Mouse (Mus musculus): Measurements from ENCODE around the gene Grin2a.

The Grin2a gene

GRCm38 (mm10) chr16:9751045-9751569 lies 244.3 kb downstream of the Grin2a start:
- no peak for DNase-seq

- DNase-seq: no peak
Measured at GRCm38 (mm10) chr16:9749661-9750060, 245.7 kb downstream of the Grin2a start.

- no peak for DNase-seq
Measured at GRCm38 (mm10) chr16:9742443-9742842, 252.9 kb downstream of the Grin2a start.

- DNase-seq: no peak
Measured at GRCm38 (mm10) chr16:9738679-9739078, 256.7 kb downstream of the Grin2a start.

GRCm38 (mm10) chr16:9737131-9737530 lies 258.2 kb downstream of the Grin2a start:
- DNase-seq: no peak

- no peak for DNase-seq
Measured at GRCm38 (mm10) chr16:9735365-9736080, 259.8 kb downstream of the Grin2a start.

- no peak for DNase-seq
Measured at GRCm38 (mm10) chr16:9727603-9728002, 267.8 kb downstream of the Grin2a start.

GRCm38 (mm10) chr16:9725578-9726113 lies 269.7 kb downstream of the Grin2a start:
- no peak for DNase-seq

GRCm38 (mm10) chr16:9711398-9711797 lies 284.0 kb downstream of the Grin2a start:
- no peak for DNase-seq

GRCm38 (mm10) chr16:9709921-9710320 lies 285.4 kb downstream of the Grin2a start:
- DNase-seq: no peak

- no peak for DNase-seq
Measured at GRCm38 (mm10) chr16:9697141-9697540, 298.2 kb downstream of the Grin2a start.

GRCm38 (mm10) chr16:9694081-9694480 lies 301.3 kb downstream of the Grin2a start:
- DNase-seq: no peak

GRCm38 (mm10) chr16:9688523-9689140 lies 306.7 kb downstream of the Grin2a start:
- no peak for DNase-seq

GRCm38 (mm10) chr16:9680572-9680971 lies 314.8 kb downstream of the Grin2a start:
- DNase-seq: no peak

- no peak for DNase-seq
Measured at GRCm38 (mm10) chr16:9679994-9680393, 315.4 kb downstream of the Grin2a start.

- DNase-seq: no peak
Measured at GRCm38 (mm10) chr16:9678750-9679149, 316.6 kb downstream of the Grin2a start.

GRCm38 (mm10) chr16:9672390-9672789 lies 323.0 kb downstream of the Grin2a start:
- DNase-seq: no peak

GRCm38 (mm10) chr16:9671222-9671621 lies 324.1 kb downstream of the Grin2a start:
- DNase-seq: no peak

- no peak for DNase-seq
Measured at GRCm38 (mm10) chr16:9670750-9671161, 324.6 kb downstream of the Grin2a start.

GRCm38 (mm10) chr16:9665896-9666295 lies 329.5 kb downstream of the Grin2a start:
- no peak for DNase-seq

GRCm38 (mm10) chr16:9664060-9664459 lies 331.3 kb downstream of the Grin2a start:
- no peak for DNase-seq

GRCm38 (mm10) chr16:9663508-9663907 lies 331.9 kb downstream of the Grin2a start:
- DNase-seq: no peak

- DNase-seq: no peak
Measured at GRCm38 (mm10) chr16:9625652-9626444, 369.5 kb downstream of the Grin2a start.

Data from thymus, postnatal 36 days (tissue).